17 mouse cellular contexts compared by ENCODE assay signal in the genomic region with DNA sequence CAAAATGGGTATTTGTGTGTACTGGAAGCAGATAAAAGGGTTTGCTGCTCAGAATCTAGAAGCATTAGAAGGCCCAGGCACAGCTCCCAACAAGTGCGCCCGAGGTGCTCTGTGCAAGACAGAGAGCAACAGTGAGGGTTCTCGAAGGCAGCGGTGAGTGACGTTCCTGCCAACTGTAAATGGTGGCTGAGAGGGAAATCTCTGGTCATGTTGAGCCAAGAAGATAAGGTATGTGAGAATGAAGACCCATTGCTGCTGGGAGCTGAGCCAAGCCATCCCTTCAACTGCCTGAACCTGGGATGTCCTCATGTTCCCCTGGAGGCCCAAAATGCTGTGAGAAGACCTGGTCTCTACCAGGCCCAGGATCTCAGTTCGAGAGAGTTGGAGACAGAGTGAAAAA.
DNase-seq lines count a peak whose midpoint lies in the region; ATAC-seq and TF ChIP-seq lines count a peak whose summit lies in the region.
"Had no signal": no experiment of that assay in that cellular context is flagged by ENCODE, and none has a peak within 500 bp of the region (broad histone marks: within the 10 kb centered on the region; RNA-seq: fewer than 3 reads in every experiment).

No protein-coding gene starts in this region.

- ATAC-seq in limb, embryonic 12.5 days (ENCODE audit: insufficient number of reproducible peaks, insufficient read depth, low FRiP score, low TSS enrichment, low read depth) = no peak
- ATAC-seq in midbrain, embryonic 16.5 days = no peak
- ATAC-seq: Patski had no signal

- H3K4me1 ChIP-seq in limb, embryonic 12.5 days (replicated peaks) = peaks cover 27% of the 10 kb centered on the region
- peaks cover 30% of the 10 kb centered on the region for H3K4me1 ChIP-seq in limb, embryonic 10.5 days
- peaks cover 16 to 62% of the 10 kb centered on the region in 2 experiments for H3K4me1 ChIP-seq in MEL (ENCODE audit: control insufficient read depth in 1 of 2, insufficient read depth in 2 of 2, low read length in 2 of 2)
- H3K4me1 ChIP-seq in midbrain, embryonic 16.5 days (ENCODE audit: control insufficient read depth, insufficient read depth, low read length) = peaks cover 7% of the 10 kb centered on the region

- no peaks in the 10 kb centered on the region for H3K79me2 ChIP-seq in MEL (ENCODE audit: control insufficient read depth, insufficient read depth, low read length, poor library complexity)

- no peaks in the 10 kb centered on the region for H3K36me3 ChIP-seq in limb, embryonic 12.5 days
- H3K36me3 ChIP-seq in limb, embryonic 10.5 days = no peaks in the 10 kb centered on the region
- H3K36me3 ChIP-seq in MEL (ENCODE audit: control insufficient read depth in 1 of 2, insufficient read depth in 2 of 2, low read length in 2 of 2) = peaks cover 0 to 45% of the 10 kb centered on the region in 2 experiments; a peak in 2 of 4 replicates
- no peaks in the 10 kb centered on the region for H3K36me3 ChIP-seq in midbrain, embryonic 16.5 days (ENCODE audit: control insufficient read depth, insufficient read depth, low read length)
- H3K36me3 ChIP-seq: embryonic facial prominence, embryonic 12.5 days; embryonic facial prominence, embryonic 15.5 days; heart, embryonic 10.5 days had no signal

- no peak for TF ChIP-seq RAD21 in MEL (IDR thresholded peaks at IDR 0.05; ENCODE audit: low read depth, low read length)

- H3K4me3 ChIP-seq in limb, embryonic 12.5 days (replicated peaks) = no peak overlapping the region
- no peak overlapping the region for H3K4me3 ChIP-seq in limb, embryonic 10.5 days
- H3K4me3 ChIP-seq in MEL (ENCODE audit: control insufficient read depth in 1 of 2, insufficient read depth in 1 of 2, low read depth in 2 of 2, low read length in 2 of 2) = no peak overlapping the region
- no peak overlapping the region for H3K4me3 ChIP-seq in midbrain, embryonic 16.5 days (ENCODE audit: low read depth, low read length)
- H3K4me3 ChIP-seq: embryonic facial prominence, embryonic 12.5 days; embryonic facial prominence, embryonic 15.5 days; heart, adult 2 months had no signal

- no peak for TF ChIP-seq CTCF in MEL (IDR thresholded peaks at IDR 0.05 in 2 of 3, conservative IDR thresholded peaks at IDR 0.05 in 1 of 3; ENCODE audit: control insufficient read depth in 1 of 3, insufficient read depth in 1 of 3, low read depth in 2 of 3, low read length in 3 of 3, poor library complexity in 1 of 3, severe bottlenecking in 1 of 3)

- TF ChIP-seq POLR2A in MEL (IDR thresholded peaks at IDR 0.05; ENCODE audit: control insufficient read depth in 1 of 2, insufficient read depth in 1 of 2, low read depth in 1 of 2, low read length in 2 of 2, poor library complexity in 1 of 2) = no peak

- DNase-seq in limb, embryonic 10.5 days (ENCODE audit: low spot score) = no peak
- DNase-seq in 416B (ENCODE audit: low read depth) (peak; percentile 39), MEL (ENCODE audit: low read depth, low spot score) (peak; percentile 60)
- DNase-seq in frontal cortex, adult 2 months (ENCODE audit: extremely low spot score in 1 of 2, low spot score in 1 of 2) = no peak
- DNase-seq: adrenal gland, postnatal 10 days; adrenal gland, postnatal 36 days; gastrocnemius, postnatal 25 days; heart, adult 2 months; heart, postnatal 36 days had no signal

- WGBS in limb, embryonic 12.5 days = 90% methylated on average over 6 of the region's 6 CpGs
- 89% methylated on average over 6 of the region's 6 CpGs for WGBS in limb, embryonic 10.5 days
- WGBS in midbrain, embryonic 16.5 days = 91% methylated on average over 6 of the region's 6 CpGs

- H3K27me3 ChIP-seq in limb, embryonic 12.5 days = no peaks in the 10 kb centered on the region
- H3K27me3 ChIP-seq in limb, embryonic 10.5 days (ENCODE audit: low read depth, poor library complexity, severe bottlenecking) = no peaks in the 10 kb centered on the region
- no peaks in the 10 kb centered on the region for H3K27me3 ChIP-seq in MEL (ENCODE audit: control insufficient read depth in 1 of 2, insufficient read depth in 2 of 2, low read length in 2 of 2)
- H3K27me3 ChIP-seq in midbrain, embryonic 16.5 days (ENCODE audit: control insufficient read depth, insufficient read depth, low read depth, low read length) = no peaks in the 10 kb centered on the region
- H3K27me3 ChIP-seq: embryonic facial prominence, embryonic 12.5 days; embryonic facial prominence, embryonic 15.5 days; Patski had no signal

- H3K9me3 ChIP-seq in limb, embryonic 12.5 days = no peaks in the 10 kb centered on the region
- no peaks in the 10 kb centered on the region for H3K9me3 ChIP-seq in limb, embryonic 10.5 days (replicated peaks)
- no peaks in the 10 kb centered on the region for H3K9me3 ChIP-seq in MEL (replicated peaks; ENCODE audit: insufficient read depth, low read length)
- H3K9me3 ChIP-seq in midbrain, embryonic 16.5 days (replicated peaks; ENCODE audit: control insufficient read depth, low read length, poor library complexity, severe bottlenecking) = no peaks in the 10 kb centered on the region
- H3K9me3 ChIP-seq: embryonic facial prominence, embryonic 12.5 days; embryonic facial prominence, embryonic 15.5 days; heart, embryonic 10.5 days had no signal

- H3K4me2 ChIP-seq in limb, embryonic 12.5 days = no peak overlapping the region
- H3K4me2 ChIP-seq in midbrain, embryonic 16.5 days (ENCODE audit: low read length) = no peak overlapping the region

- H3K27ac ChIP-seq in limb, embryonic 12.5 days = 0 out of 2 replicates have a peak overlapping the region, but pooled peaks have one; percentile 45
- no peak overlapping the region for H3K27ac ChIP-seq in limb, embryonic 10.5 days
- H3K27ac ChIP-seq in MEL (ENCODE audit: control insufficient read depth, low read depth, low read length) = peak overlapping the region; percentile 8; the same call in 1 of the 2 replicates
- H3K27ac ChIP-seq in midbrain, embryonic 16.5 days (ENCODE audit: low read length) = no peak overlapping the region
- H3K27ac ChIP-seq: heart, adult 2 months; hindbrain, embryonic 14.5 days; hindbrain, postnatal 0 days had no signal

- TF ChIP-seq EP300 in MEL (IDR thresholded peaks at IDR 0.05; ENCODE audit: low read depth in 1 of 2, low read length in 2 of 2) = peak; percentile 44 to 68; a peak in 2 of 4 replicates

- no peak overlapping the region for H3K9ac ChIP-seq in limb, embryonic 12.5 days (replicated peaks)
- no peak overlapping the region for H3K9ac ChIP-seq in MEL (ENCODE audit: control insufficient read depth, low read depth, low read length, poor library complexity, severe bottlenecking)
- H3K9ac ChIP-seq in midbrain, embryonic 16.5 days (ENCODE audit: low read depth, low read length) = no peak overlapping the region
- H3K9ac ChIP-seq: embryonic facial prominence, embryonic 12.5 days; embryonic facial prominence, embryonic 15.5 days; hindbrain, embryonic 14.5 days had no signal

TF ChIP-seq in MEL, 35 proteins besides CTCF, POLR2A, EP300 and RAD21:
- TF ChIP-seq E2F4 (IDR thresholded peaks at IDR 0.05; ENCODE audit: borderline replicate concordance, low read depth, low read length) = no peak
- 0 out of 2 replicates have a peak, but pooled peaks have one; percentile 43 for TF ChIP-seq GATA1 (IDR thresholded peaks at IDR 0.05; ENCODE audit: low read depth, low read length)
- TF ChIP-seq TCF12 (IDR thresholded peaks at IDR 0.05; ENCODE audit: low read depth, low read length) = peak; percentile 44; the same call in 1 of the 2 replicates
- TF ChIP-seq USF1 (IDR thresholded peaks at IDR 0.05; ENCODE audit: low read depth, low read length) = no peak
TF ChIP-seq in MEL: peak in this region for 2.

Comparison
In these comparisons a context has a peak if more than half of its experiments do, and no peak if none do; other contexts are left out.
1. H3K27ac ChIP-seq: peak in limb, embryonic 12.5 days (single experiment) and MEL (single experiment); none in limb, embryonic 10.5 days (single experiment) and midbrain, embryonic 16.5 days (single experiment).
2. DNase-seq: peak in 416B (single experiment) and MEL (single experiment); none in limb, embryonic 10.5 days (single experiment) and frontal cortex, adult 2 months (0 of 2).